In the genomic region with DNA sequence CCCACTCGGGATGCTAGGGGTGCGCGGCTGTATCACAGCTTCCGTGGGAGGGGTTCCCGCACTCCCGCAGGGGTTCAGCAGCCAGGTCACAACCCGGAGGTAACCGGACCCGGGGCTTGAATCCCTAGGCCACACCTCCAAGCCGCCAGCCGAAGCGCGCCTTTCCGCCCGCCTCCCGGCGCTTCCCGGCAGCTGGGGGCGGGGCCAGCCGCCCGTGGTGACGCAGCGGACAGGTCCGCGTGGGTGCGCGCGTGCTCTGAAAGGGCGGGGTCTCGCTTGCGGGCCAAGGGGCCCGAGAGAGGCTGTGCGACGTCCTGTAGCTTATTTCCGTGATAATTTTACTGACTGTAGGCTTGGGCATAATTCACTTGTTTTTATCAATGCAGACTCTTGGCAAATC, we compare ENCODE assay signal across 8 mouse cellular contexts. TPM values are rescaled to one million over a fixed set of nuclear protein-coding genes. Genes with fewer than 3 reads are reported as not detected.
DNase-seq lines count a peak whose midpoint lies in the region; ATAC-seq lines count a peak whose summit lies in the region.

No protein-coding gene starts in this region.

- peak; percentile 67 for ATAC-seq in inflammation-experienced regulatory T-cells, adult 6 months
- ATAC-seq in megakaryocyte progenitor cell, adult 5-6 weeks (replicated peaks; ENCODE audit: poor library complexity): peak; percentile 58

- DNase-seq in adrenal gland, adult (ENCODE audit: inconsistent age in 2 of 2, low spot score in 1 of 2): peak; percentile 97 to 98
- peak; percentile 92 for DNase-seq in embryo, embryonic 10 days (ENCODE audit: low spot score)
- peak; percentile 94 for DNase-seq in gastrocnemius, postnatal 10 days
- peak; percentile 89 to 97 for DNase-seq in left cerebral cortex, postnatal 10 days (ENCODE audit: extremely low spot score in 1 of 2, low spot score in 2 of 2)
- peak; percentile 93 for DNase-seq in right cerebral cortex, postnatal 25 days
- DNase-seq in urinary bladder, postnatal 4 days (ENCODE audit: low spot score in 2 of 2): peak; percentile 93 to 94

- intact Hi-C loops in left cerebral cortex, postnatal 10 days (cut with DNase I): no loop called here

RNA-seq across cellular contexts. Expression of a gene that starts 7.7 kb away (rescaled TPM):
- total RNA-seq in gastrocnemius, postnatal 10 days (2021): 1 to 10 TPM; 7.6 to 9.8 TPM
- 1 to 10 TPM; 4.8 to 6.5 (median 6.3) TPM for polyA plus RNA-seq in inflammation-experienced regulatory T-cells, adult 6 months (2017; shearing (Covaris generic))
- total RNA-seq in left cerebral cortex, postnatal 10 days (2021): 10 to 100 TPM; 33.5 to 34.9 TPM
- total RNA-seq in megakaryocyte progenitor cell, adult 5-6 weeks (2015): 13.1 and 15.0 TPM in 2 replicates
- total RNA-seq in megakaryocyte progenitor cell, adult 5-6 weeks (2017): 2.7 and 3.2 TPM in 2 replicates

RNA-seq across cellular contexts. Expression of a gene that starts 58.4 kb away (rescaled TPM):
- 1 to 10 TPM; 4.6 to 6.9 TPM for total RNA-seq in gastrocnemius, postnatal 10 days (2021)
- polyA plus RNA-seq in inflammation-experienced regulatory T-cells, adult 6 months (2017; shearing (Covaris generic)): 1 to 10 TPM; 1.2 to 3.2 (median 2.9) TPM
- total RNA-seq in left cerebral cortex, postnatal 10 days (2021): 10 to 100 TPM; 60.5 to 65.2 TPM
- 4.1 and 4.5 TPM in 2 replicates for total RNA-seq in megakaryocyte progenitor cell, adult 5-6 weeks (2015)
- total RNA-seq in megakaryocyte progenitor cell, adult 5-6 weeks (2017): 3.7 and 6.9 TPM in 2 replicates

RNA-seq across cellular contexts. Expression of a gene that starts 59.4 kb away (rescaled TPM):
- total RNA-seq in gastrocnemius, postnatal 10 days (2021): 10 to 100 TPM; 25.7 to 26.1 TPM
- 10 to 100 TPM; 29.2 to 46.3 (median 45.4) TPM for polyA plus RNA-seq in inflammation-experienced regulatory T-cells, adult 6 months (2017; shearing (Covaris generic))
- 10 to 100 TPM; 36.4 to 38.5 TPM for total RNA-seq in left cerebral cortex, postnatal 10 days (2021)
- 43.2 and 50.0 TPM in 2 replicates for total RNA-seq in megakaryocyte progenitor cell, adult 5-6 weeks (2015)
- 67.8 and 96.1 TPM in 2 replicates for total RNA-seq in megakaryocyte progenitor cell, adult 5-6 weeks (2017)

Comparison
In these comparisons a context has a peak if more than half of its experiments do, and no peak if none do; other contexts are left out.
1. Peak in every context shown above with its lines: DNase-seq and ATAC-seq.
2. RNA of a gene that starts 58.4 kb away (total RNA-seq): 60.5 to 65.2 TPM in left cerebral cortex, postnatal 10 days; 3.7 to 6.9 TPM in megakaryocyte progenitor cell, adult 5-6 weeks and 4.6 to 6.9 TPM in gastrocnemius, postnatal 10 days; every median in the first group is over 4 times any median in the second.